Mouse (Mus musculus) hindbrain, embryonic 13.5 days (tissue): ENCODE measurements at regions not wholly inside any gene's neighbourhood (a gene's known extent, or its start where the extent isn't known, plus 50 kb on each side); places are given as distances from the start of the nearest gene placed in this dataset.
A peak's percentile ranks its signal among the peaks of the same experiment; 100 is the strongest.

ENCODE experiments used
- ATAC-seq: fragments of 200-750 bp; cut with Nextera tagmentation; 2 replicates; pipeline ENCODE4 v1.8.0; 2017; ENCODE audit warnings: moderate TSS enrichment; ENCODE audit not compliant: low FRiP score
- H3K27ac ChIP-seq: fragments of 300-500 bp; sonication (generic); 2 replicates; pipeline ENCODE4 v1.5.1; 2015; ENCODE audit warnings: inconsistent platforms, mild to moderate bottlenecking, moderate library complexity
- H3K27me3 ChIP-seq: fragments of 300-500 bp; sonication (generic); 2 replicates; pipeline ENCODE4 v1.6.1; 2015; ENCODE audit warnings: mild to moderate bottlenecking, inconsistent platforms
- H3K36me3 ChIP-seq: fragments of 300-500 bp; sonication (generic); 2 replicates; pipeline ENCODE4 v1.6.1; 2015; ENCODE audit warnings: mild to moderate bottlenecking, inconsistent platforms
- H3K4me1 ChIP-seq: fragments of 300-500 bp; sonication (generic); replicated peaks from 2 replicates; pipeline ENCODE4 v1.6.1; 2015; ENCODE audit warnings: inconsistent platforms
- H3K4me2 ChIP-seq: fragments of 300-500 bp; sonication (generic); 2 replicates; pipeline ENCODE4 v1.6.1; 2015; ENCODE audit warnings: inconsistent platforms, mild to moderate bottlenecking, moderate library complexity
- H3K4me3 ChIP-seq: fragments of 300-500 bp; sonication (generic); 2 replicates; pipeline ENCODE4 v1.5.1; 2015; ENCODE audit warnings: mild to moderate bottlenecking, inconsistent platforms
- H3K9ac ChIP-seq: fragments of 300-500 bp; sonication (generic); 2 replicates; pipeline ENCODE4 v1.6.1; 2015; ENCODE audit warnings: mild to moderate bottlenecking, inconsistent platforms
- H3K9me3 ChIP-seq: fragments of 300-500 bp; sonication (generic); 2 replicates; pipeline ENCODE4 v1.6.1; 2016; ENCODE audit warnings: inconsistent platforms
- WGBS: fragments of 180-500 bp; shearing (Covaris S2); methylation state at CpG from one replicate; pipeline ENCODE4 v1.1.7; 2015; 5-methylcytosine and 5-hydroxymethylcytosine counted together

- no peak overlapping the region for H3K4me3 ChIP-seq
- WGBS: 96% methylated on average over 1 of the region's 1 CpGs
- no peak for ATAC-seq
- H3K9ac ChIP-seq: no peak overlapping the region
- no peaks in the 10 kb centered on the region for H3K36me3 ChIP-seq
- no peaks in the 10 kb centered on the region for H3K27me3 ChIP-seq
- H3K27ac ChIP-seq: no peak overlapping the region
- no peaks in the 10 kb centered on the region for H3K4me1 ChIP-seq
- no peaks in the 10 kb centered on the region for H3K9me3 ChIP-seq
- no peak overlapping the region for H3K4me2 ChIP-seq
Observed at GRCm38 (mm10) chr5:58705561-58705960, 987.8 kb downstream of the Pcdh7 start.

- Histone ChIP-seq H3K36me3 (no peaks in the 10 kb centered on the region), H3K27ac (no peak overlapping the region), H3K27me3 (no peaks in the 10 kb centered on the region), H3K4me3 (no peak overlapping the region), H3K9ac (no peak overlapping the region), H3K9me3 (no peaks in the 10 kb centered on the region), H3K4me1 (no peaks in the 10 kb centered on the region), H3K4me2 (no peak overlapping the region)
- no peak for ATAC-seq
- WGBS: 73% methylated on average over 1 of the region's 1 CpGs
Observed at GRCm38 (mm10) chr5:58712381-58712780, 994.6 kb downstream of the Pcdh7 start.

GRCm38 (mm10) chr5:58733366-58733765 is 1015.6 kb downstream of the Pcdh7 start:
- Histone ChIP-seq H3K27me3 (no peaks in the 10 kb centered on the region), H3K9ac (no peak overlapping the region), H3K4me3 (no peak overlapping the region), H3K4me1 (no peaks in the 10 kb centered on the region), H3K4me2 (no peak overlapping the region), H3K9me3 (no peaks in the 10 kb centered on the region), H3K27ac (no peak overlapping the region), H3K36me3 (no peaks in the 10 kb centered on the region)
- ATAC-seq: no peak
- 95% methylated on average over 3 of the region's 3 CpGs for WGBS

- no peak overlapping the region for H3K9ac ChIP-seq
- WGBS: 91% methylated on average over 2 of the region's 2 CpGs
- no peak overlapping the region for H3K27ac ChIP-seq
- H3K9me3 ChIP-seq: no peaks in the 10 kb centered on the region
- no peaks in the 10 kb centered on the region for H3K27me3 ChIP-seq
- H3K4me2 ChIP-seq: no peak overlapping the region
- no peaks in the 10 kb centered on the region for H3K4me1 ChIP-seq
- no peak overlapping the region for H3K4me3 ChIP-seq
- no peaks in the 10 kb centered on the region for H3K36me3 ChIP-seq
- no peak for ATAC-seq
Observed at GRCm38 (mm10) chr5:58733961-58734360, 1016.2 kb downstream of the Pcdh7 start.

- Histone ChIP-seq H3K4me3 (no peak overlapping the region), H3K4me2 (no peak overlapping the region), H3K36me3 (no peaks in the 10 kb centered on the region), H3K4me1 (no peaks in the 10 kb centered on the region), H3K27ac (no peak overlapping the region), H3K9me3 (no peaks in the 10 kb centered on the region), H3K27me3 (no peaks in the 10 kb centered on the region), H3K9ac (no peak overlapping the region)
- ATAC-seq: no peak
- WGBS: 61% methylated on average over 9 of the region's 9 CpGs
Observed at GRCm38 (mm10) chr5:58736610-58737009, 1018.8 kb downstream of the Pcdh7 start.

- Histone ChIP-seq H3K9me3 (no peaks in the 10 kb centered on the region), H3K4me2 (no peak overlapping the region), H3K4me1 (no peaks in the 10 kb centered on the region), H3K27ac (no peak overlapping the region), H3K4me3 (no peak overlapping the region), H3K36me3 (no peaks in the 10 kb centered on the region), H3K9ac (no peak overlapping the region), H3K27me3 (no peaks in the 10 kb centered on the region)
- ATAC-seq: no peak
- 88% methylated on average over 4 of the region's 4 CpGs for WGBS
Observed at GRCm38 (mm10) chr5:58737264-58737883, 1019.6 kb downstream of the Pcdh7 start.

- H3K9ac ChIP-seq: no peak overlapping the region
- no peak for ATAC-seq
- H3K9me3 ChIP-seq: no peaks in the 10 kb centered on the region
- WGBS: 75% methylated on average over 4 of the region's 4 CpGs
- no peak overlapping the region for H3K27ac ChIP-seq
- H3K4me2 ChIP-seq: no peak overlapping the region
- H3K36me3 ChIP-seq: no peaks in the 10 kb centered on the region
- H3K27me3 ChIP-seq: no peaks in the 10 kb centered on the region
- H3K4me1 ChIP-seq: no peaks in the 10 kb centered on the region
- H3K4me3 ChIP-seq: no peak overlapping the region
Observed at GRCm38 (mm10) chr5:58738041-58738440, 1020.3 kb downstream of the Pcdh7 start.

- no peak overlapping the region for H3K4me3 ChIP-seq
- H3K9ac ChIP-seq: no peak overlapping the region
- no peaks in the 10 kb centered on the region for H3K9me3 ChIP-seq
- H3K4me2 ChIP-seq: no peak overlapping the region
- no peaks in the 10 kb centered on the region for H3K36me3 ChIP-seq
- no peaks in the 10 kb centered on the region for H3K4me1 ChIP-seq
- H3K27me3 ChIP-seq: no peaks in the 10 kb centered on the region
- WGBS: 62% methylated on average over 1 of the region's 1 CpGs
- H3K27ac ChIP-seq: no peak overlapping the region
- ATAC-seq: no peak
Observed at GRCm38 (mm10) chr5:58740759-58741158, 1023.0 kb downstream of the Pcdh7 start.

GRCm38 (mm10) chr5:58747684-58748083 is 1029.9 kb downstream of the Pcdh7 start:
- WGBS: 12% methylated on average over 6 of the region's 6 CpGs
- Histone ChIP-seq H3K9ac (no peak overlapping the region), H3K4me1 (0 out of 2 replicates have a peak, but pooled peaks cover 6% of the 10 kb centered on the region), H3K4me3 (no peak overlapping the region), H3K9me3 (no peaks in the 10 kb centered on the region), H3K27me3 (no peaks in the 10 kb centered on the region), H3K4me2 (peak overlapping the region; percentile 11; the same call in 1 of the 2 replicates), H3K36me3 (no peaks in the 10 kb centered on the region), H3K27ac (no peak overlapping the region)
- ATAC-seq: no peak

GRCm38 (mm10) chr5:58751777-58752176 is 1034.0 kb downstream of the Pcdh7 start:
- Histone ChIP-seq H3K36me3 (no peaks in the 10 kb centered on the region), H3K9ac (no peak overlapping the region), H3K27me3 (no peaks in the 10 kb centered on the region), H3K27ac (no peak overlapping the region), H3K4me2 (no peak overlapping the region), H3K9me3 (no peaks in the 10 kb centered on the region), H3K4me1 (0 out of 2 replicates have a peak, but pooled peaks cover 6% of the 10 kb centered on the region), H3K4me3 (no peak overlapping the region)
- no peak for ATAC-seq
- WGBS: 78% methylated on average over 6 of the region's 6 CpGs
